Mouse (Mus musculus) liver, adult 2 months (tissue): ENCODE data around the gene C1qbp. TPM values are rescaled to one million over a fixed set of nuclear protein-coding genes. Genes with fewer than 3 reads are reported as not detected.

Source experiments
- DNase-seq: peaks from one replicate; pipeline ENCODE4 v3.0.0-alpha.2; 2011; ENCODE audit warnings: low read depth, low spot score; ENCODE audit errors: extremely low read depth
- H3K27ac ChIP-seq: fragments of 200-500 bp; replicated peaks from 2 replicates; pipeline ENCODE4 v1.5.1; 2012; ENCODE audit warnings: low read depth, mild to moderate bottlenecking, control low read depth, inconsistent platforms, low read length; ENCODE audit not compliant: insufficient read depth
- H3K27me3 ChIP-seq: fragments of 200-500 bp; 2 replicates; pipeline ENCODE4 v1.6.1; 2012; ENCODE audit warnings: mild to moderate bottlenecking, moderate library complexity, low read length, inconsistent platforms; ENCODE audit not compliant: control insufficient read depth, insufficient read depth
- H3K36me3 ChIP-seq: fragments of 200-500 bp; 2 replicates; pipeline ENCODE4 v1.6.1; 2012; ENCODE audit warnings: low read length, inconsistent platforms; ENCODE audit not compliant: control insufficient read depth, insufficient read depth
- H3K4me1 ChIP-seq: fragments of 200-500 bp; 2 replicates; pipeline ENCODE4 v1.6.1; 2011; ENCODE audit warnings: low read length; ENCODE audit not compliant: control insufficient read depth, insufficient read depth
- H3K4me3 ChIP-seq: fragments of 200-500 bp; 2 replicates; pipeline ENCODE4 v1.5.1; 2011; ENCODE audit warnings: low read depth, mild to moderate bottlenecking, control low read depth, low read length, moderate library complexity; ENCODE audit not compliant: insufficient read depth
- H3K79me2 ChIP-seq: fragments of 200-500 bp; 2 replicates; pipeline ENCODE4 v1.6.1; 2012; ENCODE audit warnings: inconsistent platforms, mild to moderate bottlenecking, low read length, moderate library complexity; ENCODE audit not compliant: control insufficient read depth, insufficient read depth
- H3K9ac ChIP-seq: fragments of 200-500 bp; 2 replicates; pipeline ENCODE4 v1.6.1; 2012; ENCODE audit warnings: low read depth, mild to moderate bottlenecking, control low read depth, inconsistent platforms, low read length
- CTCF ChIP-seq: fragments of 200-500 bp; IDR thresholded peaks from 2 replicates; pipeline ENCODE4 v1.5.1; 2011; ENCODE audit warnings: low read depth, low read length, control low read depth
- POLR2A ChIP-seq: fragments of 200-500 bp; IDR thresholded peaks from 2 replicates; pipeline ENCODE4 v1.6.1; 2011; ENCODE audit warnings: low read length, control low read depth; ENCODE audit not compliant: insufficient read depth; ENCODE audit errors: extremely low read depth
- WGBS: fragments of 180-500 bp; shearing (Covaris S2); methylation state at CpG from one replicate; pipeline ENCODE4 v1.1.7; 2018; 5-methylcytosine and 5-hydroxymethylcytosine counted together
- polyA plus RNA-seq: library from polyadenylated mRNA; depleted of rRNA; stranded (reverse); fragments of >200 nt; gene quantifications from 2 replicates; pipeline ENCODE4 v1.2.3, GENCODE M21; 2012; rRNA removed
- total RNA-seq: library from RNA; depleted of rRNA; stranded (reverse); fragments of >200 nt; gene quantifications from 2 replicates; pipeline ENCODE4 v1.2.3, GENCODE M21; 2014; rRNA removed

C1qbp gene
- 39.0 and 51.7 TPM in 2 replicates for total RNA-seq
- polyA plus RNA-seq, result 128 and 152 TPM in 2 replicates

DNA sequence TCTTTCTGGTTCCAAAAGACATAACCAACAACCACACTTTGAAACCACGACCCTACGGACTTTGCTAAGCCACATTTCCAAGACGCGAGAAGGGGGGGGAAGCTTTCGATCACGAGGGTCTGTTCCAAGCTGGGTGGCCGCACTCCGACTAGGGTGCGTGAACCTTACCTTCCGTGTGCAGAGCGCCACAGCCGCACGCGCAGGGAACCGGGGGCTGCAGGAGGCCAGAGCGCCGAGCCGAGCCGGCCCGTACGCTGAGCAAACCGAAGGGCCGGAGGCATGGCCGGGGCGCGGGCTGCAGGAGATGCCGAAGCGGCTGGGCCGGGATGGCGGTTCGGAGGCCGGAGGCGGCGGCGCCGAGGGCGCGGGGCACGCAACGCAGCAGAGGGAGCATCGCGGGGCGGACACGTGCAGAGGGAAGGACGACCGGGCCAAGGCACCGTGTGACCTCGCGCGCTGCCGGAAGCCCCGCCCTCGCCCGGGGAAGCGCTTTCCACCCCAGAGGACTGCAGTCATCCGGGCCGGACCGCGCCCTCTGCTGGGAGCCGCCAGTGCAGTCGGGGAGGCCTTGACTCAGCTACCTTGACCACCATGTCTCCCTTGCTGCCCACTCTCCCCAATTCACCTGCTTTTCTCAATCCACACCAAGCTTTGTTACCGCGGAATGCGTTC lies at the start of gene C1qbp:
TSS of gene C1qbp (minus strand) at position 470 of the 672 bp plus-strand sequence.
- H3K4me3 ChIP-seq, result peak within 1 kb of the TSS; percentile 97
- H3K9ac ChIP-seq, result peak within 1 kb of the TSS; percentile 92
- WGBS, result under 1% methylated on average over 63 of the region's 64 CpGs
- peak; percentile 79 for DNase-seq
- H3K4me1 ChIP-seq, result peaks cover 8% of the 10 kb centered on the region; the same call in 1 of the 2 replicates
- H3K36me3 ChIP-seq, result peaks cover 26% of the 10 kb centered on the region
- peak; percentile 94 for TF ChIP-seq CTCF
- TF ChIP-seq POLR2A, result 0 out of 2 replicates have a peak, but pooled peaks have one; percentile 58
- no peaks in the 10 kb centered on the region for H3K27me3 ChIP-seq
- H3K27ac ChIP-seq, result peak within 1 kb of the TSS; percentile 71
- H3K79me2 ChIP-seq, result peaks cover 6% of the 10 kb centered on the region; the same call in 1 of the 2 replicates

DNA sequence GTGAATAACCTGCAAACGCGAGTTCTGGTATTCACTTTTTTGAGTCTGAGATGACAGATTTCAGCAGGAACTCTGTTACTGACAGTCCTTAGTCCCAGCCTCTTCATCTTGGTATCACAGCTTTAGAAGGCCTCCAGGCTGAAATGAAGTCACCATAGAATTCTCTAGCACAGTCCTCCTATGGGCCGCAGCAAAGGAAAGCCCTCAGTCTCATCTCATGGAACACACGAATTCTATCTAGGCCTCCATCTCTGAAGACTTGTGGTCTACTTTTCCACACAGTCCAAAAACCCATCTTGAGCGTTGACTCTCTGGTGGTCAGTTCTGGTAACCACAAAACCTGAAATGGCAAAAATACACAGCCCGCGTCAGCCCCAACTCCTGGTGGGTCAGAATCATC lies 49.2 kb upstream of the C1qbp start:
- no peaks in the 10 kb centered on the region for H3K27me3 ChIP-seq
- 74% methylated on average over 7 of the region's 7 CpGs for WGBS
- DNase-seq, result no peak
- TF ChIP-seq POLR2A, result no peak
- H3K79me2 ChIP-seq, result no peaks in the 10 kb centered on the region
- peaks cover 6% of the 10 kb centered on the region for H3K4me1 ChIP-seq
- H3K27ac ChIP-seq, result no peak overlapping the region
- H3K4me3 ChIP-seq, result no peak overlapping the region
- H3K9ac ChIP-seq, result no peak overlapping the region
- H3K36me3 ChIP-seq, result peaks cover 5% of the 10 kb centered on the region

DNA sequence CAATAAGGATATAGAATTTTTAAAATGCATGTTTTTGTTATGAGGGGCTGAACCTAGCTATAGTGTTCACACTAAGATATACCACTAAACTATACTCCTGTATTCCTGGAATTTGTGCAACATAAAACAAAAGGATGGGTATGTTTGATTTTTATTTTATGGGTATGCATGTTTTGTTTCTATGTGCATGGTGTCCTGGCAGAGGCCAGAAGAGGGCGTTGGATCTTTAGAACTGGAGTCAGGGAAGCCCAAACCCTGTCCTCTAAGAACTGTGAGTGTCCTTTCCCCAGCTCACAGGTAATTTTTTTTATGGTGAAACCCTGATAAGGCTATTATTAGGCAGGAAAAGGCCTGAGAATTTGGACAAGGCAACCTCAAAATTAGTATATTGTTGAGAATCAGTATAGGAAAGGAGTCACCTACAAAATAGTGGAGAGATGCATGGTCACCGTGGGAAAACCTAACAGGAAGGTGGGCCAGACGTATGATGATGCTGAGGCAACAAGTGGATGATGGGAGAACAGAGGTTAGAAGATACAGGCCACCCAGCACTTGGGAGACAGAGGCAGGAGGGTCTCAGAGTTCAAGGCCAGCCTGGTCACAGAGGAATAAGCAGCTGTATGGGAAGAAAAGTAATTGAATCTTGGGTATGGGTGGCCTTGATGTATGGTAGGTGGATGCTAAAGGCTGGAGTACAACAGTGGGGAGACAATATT lies 46.7 kb upstream of the C1qbp start:
- 82% methylated on average over 3 of the region's 3 CpGs for WGBS
- H3K27me3 ChIP-seq, result no peaks in the 10 kb centered on the region
- no peak for DNase-seq
- H3K79me2 ChIP-seq, result no peaks in the 10 kb centered on the region
- H3K9ac ChIP-seq, result no peak overlapping the region
- H3K27ac ChIP-seq, result no peak overlapping the region
- no peak overlapping the region for H3K4me3 ChIP-seq
- peaks cover 29% of the 10 kb centered on the region for H3K36me3 ChIP-seq
- H3K4me1 ChIP-seq, result peaks cover 6% of the 10 kb centered on the region
- TF ChIP-seq POLR2A (no peak), CTCF (no peak)

DNA sequence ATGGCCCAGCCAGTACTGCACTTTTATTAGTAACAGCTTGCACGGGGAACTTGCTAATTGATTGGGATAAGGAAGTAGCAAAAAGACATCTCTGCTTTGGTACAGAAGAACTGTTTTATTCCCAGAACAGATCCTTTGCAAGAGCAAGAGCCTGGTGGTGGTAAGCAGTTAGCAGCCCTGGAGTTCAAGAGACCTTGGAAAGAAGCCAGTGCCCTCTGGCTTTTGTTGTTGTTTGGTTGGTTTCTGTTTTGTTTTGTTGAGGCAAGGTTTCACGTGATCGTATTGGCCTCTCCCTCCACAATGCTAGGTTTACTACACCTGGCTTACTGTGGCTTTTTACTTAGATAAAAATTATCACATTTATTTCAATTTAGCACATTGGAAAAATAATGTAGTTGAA lies 45.5 kb upstream of the C1qbp start:
- peak; percentile 73 for DNase-seq
- Histone ChIP-seq H3K79me2 (no peaks in the 10 kb centered on the region), H3K4me3 (no peak overlapping the region), H3K9ac (no peak overlapping the region), H3K27ac (no peak overlapping the region), H3K27me3 (no peaks in the 10 kb centered on the region), H3K36me3 (peaks cover 34% of the 10 kb centered on the region), H3K4me1 (peaks cover 6% of the 10 kb centered on the region)
- TF ChIP-seq CTCF, result no peak
- no peak for TF ChIP-seq POLR2A
- WGBS, result 36% methylated on average over 3 of the region's 3 CpGs

DNA sequence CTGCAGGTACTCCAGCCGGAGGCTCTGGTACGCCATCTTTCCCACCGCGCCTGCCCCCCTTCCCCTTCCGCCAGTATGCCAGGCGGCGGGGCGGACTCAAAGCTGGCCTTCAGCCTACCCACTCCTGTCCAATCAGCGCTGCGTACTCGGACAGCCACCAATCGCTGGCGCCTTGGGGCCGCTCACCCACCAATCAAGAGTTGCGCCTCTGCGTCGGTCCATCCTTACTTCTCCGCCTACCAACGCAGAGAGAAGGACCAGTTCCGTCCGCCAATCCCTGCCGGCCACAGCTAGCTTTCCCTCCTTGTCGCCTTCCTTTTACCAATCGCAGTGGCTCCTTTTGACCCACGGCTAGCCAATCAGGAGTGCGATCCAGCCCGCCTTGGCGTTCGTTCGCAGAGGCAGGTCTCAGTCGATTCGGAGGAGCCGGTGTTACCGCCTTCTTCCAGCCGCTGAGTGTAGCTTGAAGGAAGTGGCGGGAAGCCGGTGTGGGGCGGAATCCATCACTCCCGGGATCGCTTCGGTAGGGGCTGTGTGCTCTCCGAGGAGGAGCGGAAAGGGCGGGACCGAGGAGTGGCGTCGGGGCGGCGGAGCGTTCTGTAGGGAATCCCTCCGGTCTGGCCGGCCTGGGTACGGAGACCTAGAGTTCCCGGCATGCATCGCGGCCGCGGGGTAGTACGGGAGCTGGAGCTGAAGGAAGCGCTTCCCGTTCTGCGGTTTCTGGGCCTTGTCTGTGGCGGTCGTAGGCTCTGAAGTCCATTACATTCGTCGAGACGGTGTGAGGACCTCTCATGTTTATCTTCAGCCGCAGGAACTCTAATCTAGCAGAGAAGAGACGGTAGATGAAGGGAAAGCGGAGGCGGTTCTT lies 36.6 kb upstream of the C1qbp start, which contains the start of the genes Mis12 and Derl2:
TSS of gene Mis12 (plus strand) at position 411 of the 868 bp plus-strand sequence.
TSS of gene Derl2 (minus strand) at position 641 of the 868 bp plus-strand sequence.
- peak within 1 kb of the TSS; percentile 82 for H3K4me3 ChIP-seq
- H3K79me2 ChIP-seq, result peaks cover 19% of the 10 kb centered on the region; the same call in 1 of the 2 replicates
- H3K4me1 ChIP-seq, result peaks cover 30% of the 10 kb centered on the region
- TF ChIP-seq CTCF (no peak), POLR2A (peak; percentile 79; the same call in 1 of the 2 replicates)
- peak within 1 kb of the TSS; percentile 83 for H3K27ac ChIP-seq
- H3K36me3 ChIP-seq, result peaks cover 5% of the 10 kb centered on the region
- peak within 1 kb of the TSS; percentile 84 for H3K9ac ChIP-seq
- peak; percentile 99 for DNase-seq
- under 1% methylated on average over 71 of the region's 71 CpGs for WGBS
- H3K27me3 ChIP-seq, result no peaks in the 10 kb centered on the region
